Mouse (Mus musculus): ENCODE data around the gene Egln2. TPM values are rescaled to one million over a fixed set of nuclear protein-coding genes. Genes with fewer than 3 reads are reported as not detected.

Gene Egln2
- polyA plus RNA-seq, 2 experiments = 11.7 to 23.3 TPM

DNA sequence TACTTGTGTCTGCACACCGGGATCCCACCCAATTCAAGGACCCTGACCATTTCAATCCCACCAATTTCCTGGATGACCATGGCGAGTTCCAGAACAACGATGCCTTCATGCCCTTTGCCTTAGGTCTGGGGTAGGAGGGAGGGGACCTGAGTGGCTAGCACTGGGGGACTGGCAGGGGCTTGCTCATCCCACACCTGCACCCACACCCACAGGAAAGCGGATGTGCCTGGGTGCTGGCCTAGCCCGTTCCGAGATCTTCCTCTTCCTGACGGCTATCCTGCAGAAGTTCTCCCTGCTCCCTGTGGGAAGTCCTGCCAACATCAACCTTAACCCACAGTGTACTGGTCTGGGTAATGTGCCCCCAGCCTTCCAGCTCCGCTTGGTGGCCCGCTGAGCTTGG lies 8.4 kb downstream of the Egln2 start:
- ATAC-seq (ENCODE audit: insufficient read depth) (no peak), DNase-seq (ENCODE audit: low read depth in 3 of 3, low spot score in 3 of 3) (no peak)
- Histone ChIP-seq H3K9ac (replicated peaks) (no peak overlapping the region), H3K36me3 (replicated peaks; ENCODE audit: control insufficient read depth, insufficient read depth, low read depth) (peaks cover 4% of the 10 kb centered on the region), H3K27me3 (ENCODE audit: control insufficient read depth, insufficient read depth, low read length) (no peaks in the 10 kb centered on the region), H3K4me1 (replicated peaks; ENCODE audit: control insufficient read depth in 2 of 2, insufficient read depth in 2 of 2, low read length in 1 of 2) (peaks cover 0 to 7% of the 10 kb centered on the region in 2 experiments; a peak in 2 of 4 replicates), H3K9me3 (ENCODE audit: control insufficient read depth, low read length) (no peaks in the 10 kb centered on the region), H3K27ac (no peak overlapping the region), H3K4me3 (ENCODE audit: insufficient read depth in 1 of 2, low read depth in 2 of 2, low read length in 2 of 2) (no peak overlapping the region), H3K4me2 (ENCODE audit: low read depth) (no peak overlapping the region)
- 81% methylated on average over 9 of the region's 9 CpGs for WGBS (ENCODE audit: insufficient replicate concordance)
- TF ChIP-seq EP300 (IDR thresholded peaks at IDR 0.05; ENCODE audit: low read depth) (no peak), CTCF (IDR thresholded peaks at IDR 0.05; ENCODE audit: low read depth) (no peak)

DNA sequence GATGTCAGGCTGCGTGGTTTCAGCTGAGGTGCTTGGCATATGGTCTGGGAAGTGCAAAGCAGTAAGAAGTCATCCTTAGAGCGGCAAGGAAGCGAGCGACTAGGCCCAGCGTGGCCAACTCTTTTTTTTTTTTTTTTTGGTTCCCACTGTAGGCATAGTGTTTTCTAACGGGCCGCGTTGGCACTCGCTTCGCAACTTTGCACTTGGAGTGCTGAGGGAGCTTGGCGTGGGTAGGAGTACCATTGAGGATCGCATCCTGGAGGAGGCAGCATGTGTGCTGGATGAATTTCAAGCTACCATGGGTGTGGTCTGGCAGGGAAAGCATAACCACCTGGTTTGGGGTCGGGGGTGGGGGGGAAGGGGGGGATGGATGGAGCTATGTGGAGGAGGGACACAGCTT lies 10.6 kb downstream of the Egln2 start:
- DNase-seq (ENCODE audit: low read depth in 3 of 3, low spot score in 3 of 3) = no peak
- TF ChIP-seq EP300 (IDR thresholded peaks at IDR 0.05; ENCODE audit: low read depth) (no peak), CTCF (IDR thresholded peaks at IDR 0.05; ENCODE audit: low read depth) (no peak)
- H3K27ac ChIP-seq = no peak overlapping the region
- 84% methylated on average over 13 of the region's 13 CpGs for WGBS (ENCODE audit: insufficient replicate concordance)
- no peak overlapping the region for H3K4me2 ChIP-seq (ENCODE audit: low read depth)
- H3K36me3 ChIP-seq (replicated peaks; ENCODE audit: control insufficient read depth, insufficient read depth, low read depth) = peaks cover 4% of the 10 kb centered on the region
- no peaks in the 10 kb centered on the region for H3K9me3 ChIP-seq (ENCODE audit: control insufficient read depth, low read length)
- H3K9ac ChIP-seq (replicated peaks) = no peak overlapping the region
- H3K4me1 ChIP-seq (replicated peaks; ENCODE audit: control insufficient read depth in 2 of 2, insufficient read depth in 2 of 2, low read length in 1 of 2) = peaks cover 0 to 7% of the 10 kb centered on the region in 2 experiments; a peak in 2 of 4 replicates
- H3K4me3 ChIP-seq (ENCODE audit: insufficient read depth in 1 of 2, low read depth in 2 of 2, low read length in 2 of 2) = no peak overlapping the region
- ATAC-seq (ENCODE audit: insufficient read depth) = no peak
- no peaks in the 10 kb centered on the region for H3K27me3 ChIP-seq (ENCODE audit: control insufficient read depth, insufficient read depth, low read length)

- ATAC-seq (ENCODE audit: insufficient read depth) (no peak), DNase-seq (ENCODE audit: low read depth in 3 of 3, low spot score in 3 of 3) (no peak)
- Histone ChIP-seq H3K36me3 (replicated peaks; ENCODE audit: control insufficient read depth, insufficient read depth, low read depth) (peaks cover under 1% of the 10 kb centered on the region), H3K27me3 (ENCODE audit: control insufficient read depth, insufficient read depth, low read length) (no peaks in the 10 kb centered on the region), H3K4me3 (ENCODE audit: insufficient read depth in 1 of 2, low read depth in 2 of 2, low read length in 2 of 2) (no peak within 1 kb of the TSS), H3K27ac (no peak within 1 kb of the TSS), H3K4me2 (ENCODE audit: low read depth) (no peak within 1 kb of the TSS), H3K9me3 (ENCODE audit: control insufficient read depth, low read length) (no peaks in the 10 kb centered on the region), H3K9ac (replicated peaks) (no peak within 1 kb of the TSS), H3K4me1 (replicated peaks; ENCODE audit: control insufficient read depth in 2 of 2, insufficient read depth in 2 of 2, low read length in 1 of 2) (no peaks in the 10 kb centered on the region)
- no peak for TF ChIP-seq CTCF (IDR thresholded peaks at IDR 0.05; ENCODE audit: low read depth)
- no peak for TF ChIP-seq EP300 (IDR thresholded peaks at IDR 0.05; ENCODE audit: low read depth)
- 66% methylated on average over 10 of the region's 10 CpGs for WGBS (ENCODE audit: insufficient replicate concordance)
These were observed 13.3 kb downstream of the Egln2 start, which contains the start of gene Cyp2t4 for GRCm38 (mm10) chr7:27153205-27153764. Cyp2t4 (plus strand) TSS chr7:27153714.

GRCm38 (mm10) chr7:27136410-27136996 lies 30.1 kb downstream of the Egln2 start:
- Histone ChIP-seq H3K36me3 (replicated peaks; ENCODE audit: control insufficient read depth, insufficient read depth, low read depth) (no peaks in the 10 kb centered on the region), H3K27ac (no peak overlapping the region), H3K27me3 (ENCODE audit: control insufficient read depth, insufficient read depth, low read length) (no peaks in the 10 kb centered on the region), H3K9me3 (ENCODE audit: control insufficient read depth, low read length) (no peaks in the 10 kb centered on the region), H3K4me3 (ENCODE audit: insufficient read depth in 1 of 2, low read depth in 2 of 2, low read length in 2 of 2) (no peak overlapping the region), H3K4me2 (ENCODE audit: low read depth) (no peak overlapping the region), H3K4me1 (replicated peaks; ENCODE audit: control insufficient read depth in 2 of 2, insufficient read depth in 2 of 2, low read length in 1 of 2) (no peaks in the 10 kb centered on the region), H3K9ac (replicated peaks) (no peak overlapping the region)
- 53% methylated on average over 8 of the region's 8 CpGs for WGBS (ENCODE audit: insufficient replicate concordance)
- no peak for ATAC-seq (ENCODE audit: insufficient read depth)
- TF ChIP-seq EP300 (IDR thresholded peaks at IDR 0.05; ENCODE audit: low read depth) (no peak), CTCF (IDR thresholded peaks at IDR 0.05; ENCODE audit: low read depth) (no peak)
- DNase-seq (ENCODE audit: low read depth in 3 of 3, low spot score in 3 of 3) = no peak

GRCm38 (mm10) chr7:27133757-27134156 lies 32.8 kb downstream of the Egln2 start:
- H3K36me3 ChIP-seq (replicated peaks; ENCODE audit: control insufficient read depth, insufficient read depth, low read depth) = no peaks in the 10 kb centered on the region
- TF ChIP-seq CTCF (IDR thresholded peaks at IDR 0.05; ENCODE audit: low read depth) (no peak), EP300 (IDR thresholded peaks at IDR 0.05; ENCODE audit: low read depth) (no peak)
- no peaks in the 10 kb centered on the region for H3K4me1 ChIP-seq (replicated peaks; ENCODE audit: control insufficient read depth in 2 of 2, insufficient read depth in 2 of 2, low read length in 1 of 2)
- 62% methylated on average over 4 of the region's 4 CpGs for WGBS (ENCODE audit: insufficient replicate concordance)
- H3K4me2 ChIP-seq (ENCODE audit: low read depth) = no peak overlapping the region
- H3K27me3 ChIP-seq (ENCODE audit: control insufficient read depth, insufficient read depth, low read length) = no peaks in the 10 kb centered on the region
- H3K9me3 ChIP-seq (ENCODE audit: control insufficient read depth, low read length) = no peaks in the 10 kb centered on the region
- no peak for DNase-seq (ENCODE audit: low read depth in 3 of 3, low spot score in 3 of 3)
- H3K27ac ChIP-seq = no peak overlapping the region
- H3K9ac ChIP-seq (replicated peaks) = no peak overlapping the region
- ATAC-seq (ENCODE audit: insufficient read depth) = no peak
- H3K4me3 ChIP-seq (ENCODE audit: insufficient read depth in 1 of 2, low read depth in 2 of 2, low read length in 2 of 2) = no peak overlapping the region
